Mouse (Mus musculus) frontal cortex, postnatal 10 days (tissue): ENCODE data around the gene Zdhhc25.

ENCODE experiments used
- DNase-seq, 2 experiments: peaks; one replicate each; pipeline ENCODE4 v3.0.0; 2022; ENCODE audit warnings: low spot score in 2 of 2, mixed read lengths in 1 of 2

The Zdhhc25 gene

DNA sequence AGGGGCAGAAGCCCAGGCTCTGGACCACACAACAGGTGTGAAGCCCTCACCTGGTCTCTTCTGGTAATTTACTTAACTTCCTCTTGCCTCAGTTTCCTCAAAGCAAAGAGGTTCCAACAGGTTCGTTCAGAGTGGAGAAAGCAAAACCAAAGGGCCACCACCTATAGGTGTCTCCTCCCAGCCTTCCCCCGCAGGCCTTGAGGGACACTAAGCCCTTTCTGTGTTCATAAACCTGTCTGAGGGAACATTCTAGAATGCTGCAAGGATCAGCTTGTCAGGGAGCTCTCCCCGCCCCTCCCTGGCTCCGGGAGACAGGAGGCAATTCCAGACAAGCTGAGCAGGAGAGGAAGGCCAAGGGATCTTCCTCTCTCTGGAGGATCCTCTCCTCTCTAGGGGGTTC lies at the start of gene Zdhhc25:
Zdhhc25 (plus strand) TSS at position 301 of the 400 bp plus-strand sequence.
- DNase-seq, result no peak

DNA sequence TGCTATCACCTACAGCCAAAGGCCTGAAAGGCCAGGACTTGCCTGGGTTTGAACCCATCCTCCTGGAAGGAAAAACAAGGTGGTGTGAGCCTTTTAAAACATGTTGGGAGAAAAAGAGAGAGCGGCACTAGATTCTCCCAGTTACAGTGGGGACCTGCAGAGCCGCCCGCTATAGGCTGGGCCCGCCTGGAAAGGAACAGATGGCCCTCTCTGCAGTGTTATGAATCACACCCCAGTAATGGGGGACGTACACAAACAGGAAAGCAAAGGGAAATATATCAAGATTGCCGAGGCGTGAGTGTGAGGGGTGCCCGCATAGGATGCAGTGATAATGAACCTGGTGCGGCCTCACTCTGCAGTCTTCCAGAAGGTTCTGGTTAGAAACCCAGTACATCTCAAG lies 47.2 kb upstream of the Zdhhc25 start:
- DNase-seq, result no peak

DNA sequence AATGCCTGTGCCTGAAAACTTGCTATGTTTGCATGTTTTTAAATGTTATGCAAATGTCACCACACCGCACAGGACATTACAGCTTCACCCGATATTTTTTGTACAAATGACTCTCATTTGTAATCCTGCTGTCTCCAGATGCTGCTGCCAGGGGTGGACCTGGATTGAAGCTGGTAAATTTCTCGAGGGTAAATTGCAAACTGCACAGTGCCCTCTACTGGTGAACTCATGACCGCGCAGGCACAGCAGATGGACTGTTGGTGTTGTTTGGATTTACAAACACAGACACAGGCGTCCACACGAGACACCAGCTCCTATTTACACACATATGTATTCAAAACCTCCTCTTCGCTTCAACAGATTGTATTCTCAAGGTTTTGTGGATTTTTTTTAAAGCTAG lies 44.6 kb upstream of the Zdhhc25 start:
- DNase-seq, result peak in 1 of 2 experiments; percentile 36

DNA sequence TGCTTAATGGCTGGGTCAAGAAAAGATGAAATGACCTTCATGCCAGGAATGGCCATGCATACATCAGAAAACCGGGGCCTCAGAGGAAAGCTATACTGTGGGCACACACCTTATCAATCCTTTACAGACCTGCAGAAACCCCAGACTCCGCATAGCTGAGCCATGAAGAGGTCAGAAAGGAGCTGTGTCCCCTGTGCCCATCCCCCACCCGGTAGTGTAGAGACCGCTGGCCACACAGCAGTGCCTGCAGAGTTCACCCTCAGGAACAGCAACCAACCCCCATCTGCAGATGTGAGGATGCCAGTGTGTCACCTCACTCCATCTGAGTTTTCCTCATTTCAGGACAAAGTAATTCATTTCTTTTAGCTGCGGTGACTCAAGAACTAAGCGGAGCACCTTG lies 39.5 kb upstream of the Zdhhc25 start:
- no peak for DNase-seq

DNA sequence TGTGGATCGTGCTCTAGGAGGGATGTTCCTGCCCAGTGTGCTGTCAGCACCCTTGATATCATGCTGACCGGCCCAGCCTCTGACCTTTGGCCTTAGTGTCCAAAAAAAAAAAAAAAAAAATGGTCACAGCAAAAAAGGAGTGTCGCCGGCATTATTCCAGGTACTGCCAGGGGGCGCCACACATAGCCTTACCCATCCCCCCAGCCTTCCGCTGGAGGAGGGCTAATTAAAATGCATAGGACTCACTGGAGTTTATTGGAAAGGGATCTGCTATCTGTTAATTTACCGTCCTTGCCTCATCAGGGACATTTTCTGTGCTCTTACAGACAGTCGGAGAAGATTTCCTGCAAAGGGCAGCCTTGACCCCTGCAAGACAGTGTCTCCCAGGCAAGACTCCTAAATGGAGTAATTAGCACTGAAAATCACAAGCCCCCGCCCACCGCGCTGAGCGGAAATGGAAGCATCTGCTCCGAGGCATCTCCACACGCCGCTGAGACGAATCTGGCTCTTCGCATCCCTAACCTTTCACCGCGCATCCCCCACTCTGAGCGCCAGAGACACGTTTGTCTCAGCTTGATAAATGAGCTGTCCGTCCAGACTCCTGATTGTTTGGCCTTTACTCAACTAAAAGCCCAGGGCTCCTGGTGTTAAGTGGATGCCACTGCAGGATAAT lies 38.9 kb upstream of the Zdhhc25 start:
- peak in 1 of 2 experiments; percentile 25 for DNase-seq

DNA sequence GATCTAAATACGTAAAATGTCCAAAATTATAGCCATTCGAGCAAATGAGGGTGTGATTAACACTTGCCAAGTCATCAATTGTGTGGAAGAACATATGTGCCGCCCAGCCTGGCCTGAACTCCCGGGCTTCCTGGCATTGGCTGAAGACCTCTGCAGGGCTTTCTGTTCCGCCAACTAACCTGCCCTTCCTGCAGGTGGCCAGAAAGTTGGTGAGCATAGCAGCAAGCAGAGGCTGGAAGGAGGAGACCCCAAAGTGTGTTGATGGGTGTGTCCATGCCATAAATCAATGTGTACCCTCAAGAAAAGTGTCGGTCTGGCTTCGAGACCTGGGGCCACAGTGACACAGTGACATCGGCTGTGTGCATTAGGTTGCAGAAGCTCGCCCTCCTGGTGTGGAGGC lies 34.8 kb upstream of the Zdhhc25 start:
- no peak for DNase-seq

DNA sequence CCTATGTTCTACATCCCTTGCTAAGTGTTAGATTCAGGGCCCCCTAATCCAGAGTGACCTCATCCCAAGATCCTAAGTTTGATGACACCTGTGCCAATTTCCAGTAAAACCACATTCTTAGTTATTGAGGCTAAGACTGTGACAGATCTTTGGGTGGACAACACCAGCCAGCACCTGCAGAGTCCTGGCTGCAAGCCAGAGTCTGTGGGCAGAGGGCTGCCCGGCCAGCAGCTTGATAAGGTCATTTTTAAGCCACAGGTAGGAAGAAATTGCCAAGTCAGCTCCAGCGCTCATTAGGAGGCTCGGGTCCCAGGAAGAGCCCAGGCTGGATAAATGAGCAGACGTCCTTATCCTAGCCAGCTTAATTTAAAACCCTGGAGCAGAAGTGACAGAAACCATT lies 34.3 kb upstream of the Zdhhc25 start:
- no peak for DNase-seq

DNA sequence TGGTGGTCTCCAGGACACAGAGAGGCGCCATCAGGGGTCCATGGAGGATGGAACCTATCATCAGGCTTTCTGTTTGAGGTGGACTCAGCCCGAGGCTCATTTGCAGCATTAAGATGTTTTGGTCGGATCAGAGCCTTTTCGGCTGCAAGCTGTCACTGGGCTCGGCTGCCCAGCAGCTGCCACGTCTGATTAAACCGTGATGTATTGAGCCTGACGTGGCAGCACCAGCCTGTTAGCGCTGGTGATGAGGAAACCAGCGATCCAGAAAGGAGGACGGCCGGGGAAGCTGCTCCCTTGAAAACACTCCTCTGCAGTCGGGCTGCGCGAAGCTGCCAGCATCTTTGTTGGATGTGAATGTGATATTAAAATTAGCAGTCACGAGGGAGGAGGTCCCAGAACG lies 29.4 kb upstream of the Zdhhc25 start:
- no peak for DNase-seq

DNA sequence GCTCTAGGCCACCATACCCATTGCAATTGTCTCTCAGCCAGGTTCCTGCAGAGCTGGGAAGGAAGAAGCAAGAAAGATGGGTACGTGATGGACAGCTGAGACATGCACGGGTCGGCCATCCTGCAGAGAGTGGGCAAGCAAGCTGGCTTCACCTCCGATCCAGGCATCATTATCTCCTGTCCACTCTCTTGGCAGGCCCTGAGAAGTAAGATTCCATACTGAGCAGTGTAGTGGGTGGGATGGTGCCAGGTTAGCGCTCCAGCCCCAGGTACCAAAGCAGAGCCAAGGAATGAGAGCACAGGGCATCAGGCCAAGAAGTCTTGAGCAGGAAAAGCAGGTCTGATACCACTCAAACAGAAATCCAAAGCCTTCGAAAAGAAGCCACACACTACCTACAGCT lies 20.6 kb upstream of the Zdhhc25 start:
- DNase-seq, result no peak

DNA sequence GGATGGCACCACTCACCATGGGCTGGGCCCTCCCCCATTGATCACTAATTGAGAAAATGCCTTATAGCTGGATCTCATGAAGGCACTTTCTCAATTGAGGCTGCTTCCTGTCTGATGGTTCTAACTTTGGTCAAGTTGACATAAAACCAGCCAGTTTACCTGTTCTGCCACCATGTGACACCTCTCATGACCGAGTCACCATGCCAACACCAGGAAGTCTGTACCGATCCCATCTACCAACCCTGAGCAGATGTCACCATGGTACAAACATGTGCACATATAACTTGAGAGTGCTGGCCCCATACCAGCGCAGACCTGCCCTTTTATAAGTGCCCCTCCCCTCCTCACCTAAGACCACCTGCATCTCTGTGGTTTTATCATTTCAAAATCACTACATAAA lies 2.4 kb downstream of the Zdhhc25 start:
- no peak for DNase-seq

DNA sequence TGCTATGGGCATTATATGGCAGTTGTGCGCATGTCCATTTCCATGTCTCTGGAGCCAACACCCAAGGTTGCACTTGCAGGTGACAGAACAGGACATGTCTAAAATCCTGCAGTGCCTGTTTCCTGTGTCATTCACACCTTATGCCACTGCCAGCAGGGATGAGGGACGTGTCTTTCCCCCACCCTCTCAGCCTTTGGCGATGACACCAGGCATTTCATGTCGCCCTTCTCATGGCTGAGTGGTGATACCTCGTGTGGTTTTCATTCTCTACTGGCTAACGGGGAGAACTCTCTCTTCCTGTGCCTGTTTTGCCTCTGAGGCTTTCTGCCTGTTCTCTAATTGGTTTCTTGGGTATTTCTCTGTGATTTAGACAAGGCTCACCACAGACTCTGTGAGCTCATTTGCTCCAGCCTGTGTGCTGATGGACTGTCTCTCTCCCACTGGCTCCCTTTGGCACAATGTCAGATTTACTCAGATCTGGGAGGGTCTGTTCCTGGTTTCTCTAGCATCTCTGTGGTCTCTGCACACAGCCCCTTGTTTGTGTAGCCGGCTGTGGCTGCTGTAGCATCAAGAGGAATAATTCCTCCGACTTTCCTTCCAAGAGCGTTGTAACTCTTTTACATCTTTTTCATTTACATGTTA lies 3.1 kb downstream of the Zdhhc25 start:
- no peak for DNase-seq

DNA sequence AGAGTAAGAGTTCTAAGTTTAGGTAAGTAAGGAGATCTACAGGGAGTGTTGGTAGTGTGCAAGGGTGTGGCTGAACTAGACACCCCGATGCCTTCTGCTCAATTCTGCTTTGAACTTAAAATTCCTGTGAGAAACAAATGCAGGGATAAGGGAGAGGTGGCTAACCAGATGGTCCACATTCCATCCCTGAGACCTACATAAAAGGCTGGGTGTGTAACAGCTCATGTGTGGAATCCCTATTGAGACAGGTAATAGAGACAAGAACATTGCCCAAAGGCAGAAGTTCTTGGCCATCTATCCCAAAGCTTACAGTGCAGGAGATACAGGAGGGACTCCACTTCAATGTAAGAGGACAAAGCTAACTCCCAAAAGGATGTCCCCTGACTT lies 3.6 kb downstream of the Zdhhc25 start:
- DNase-seq, result no peak

DNA sequence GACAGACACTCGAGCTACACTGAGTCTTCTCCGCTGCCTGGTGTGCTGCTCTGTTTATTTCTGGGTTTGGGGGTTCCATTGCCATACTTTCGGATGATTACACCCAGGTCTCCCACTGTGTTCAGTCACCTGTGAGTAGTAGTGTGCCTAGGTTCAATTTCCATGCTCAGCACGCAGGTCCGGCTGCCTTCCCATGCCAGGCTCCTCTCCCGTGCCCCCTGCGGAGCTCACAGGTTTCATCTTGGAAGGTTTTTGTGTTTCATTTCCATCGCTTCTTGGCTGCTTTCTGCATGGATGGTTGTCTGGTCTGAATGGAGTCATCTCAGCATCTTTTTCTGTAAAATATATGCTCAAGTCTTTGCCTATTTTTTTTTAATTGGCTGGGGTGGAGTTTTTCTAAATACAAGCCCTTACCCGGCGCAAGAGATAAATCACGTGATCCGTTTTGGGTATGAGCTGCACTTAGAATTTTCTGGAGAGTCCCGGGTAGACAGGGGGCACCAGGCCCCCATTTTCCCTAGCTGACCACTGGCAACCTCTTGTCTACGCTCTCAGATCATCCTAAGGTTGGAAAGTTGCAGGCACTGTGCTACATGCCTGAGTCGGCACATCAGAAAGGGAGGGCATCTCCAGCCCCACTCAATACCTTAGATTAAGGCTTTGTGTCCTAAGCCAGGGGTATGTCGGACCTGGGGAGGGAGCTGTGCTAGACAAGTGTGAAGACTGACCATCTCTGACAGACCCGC lies 4.7 kb downstream of the Zdhhc25 start:
- no peak for DNase-seq

DNA sequence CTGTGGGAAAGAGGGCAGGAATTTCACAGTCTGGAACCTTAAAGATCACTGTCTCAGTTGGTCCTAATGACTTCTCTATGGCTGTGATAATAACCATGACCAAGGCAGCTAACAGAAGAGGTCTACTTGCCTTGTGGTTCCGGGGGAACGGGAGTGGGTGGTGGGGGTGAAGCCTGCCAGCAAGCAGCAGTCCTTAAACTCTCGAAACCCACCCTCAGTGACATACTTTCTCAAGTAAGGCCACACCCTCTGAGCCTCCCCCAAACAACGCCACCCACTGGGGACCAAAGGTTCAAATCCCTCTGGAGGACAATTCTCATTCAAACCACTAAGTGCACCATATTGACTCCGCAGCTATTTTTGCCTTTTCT lies 5.3 kb downstream of the Zdhhc25 start:
- DNase-seq, result no peak

DNA sequence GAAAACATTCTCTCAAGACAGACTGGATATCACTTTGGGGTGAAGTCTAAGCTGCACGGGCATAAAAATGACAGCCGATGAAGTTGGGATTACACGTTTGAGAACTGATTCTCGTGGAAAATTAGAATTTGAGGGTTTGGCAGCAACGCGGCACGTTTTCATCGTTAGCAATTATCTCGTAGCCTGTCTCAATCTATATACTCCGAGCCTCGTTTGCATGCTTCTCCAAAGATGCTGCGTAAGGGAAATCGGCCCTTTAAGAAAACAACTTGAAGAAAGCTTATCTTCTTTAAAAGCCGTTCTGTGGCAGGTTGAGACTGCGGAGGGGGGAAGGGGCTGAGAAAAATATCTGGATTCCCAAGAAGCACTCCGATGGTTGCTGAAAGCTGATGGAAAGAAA lies 17.0 kb downstream of the Zdhhc25 start:
- DNase-seq, result no peak

DNA sequence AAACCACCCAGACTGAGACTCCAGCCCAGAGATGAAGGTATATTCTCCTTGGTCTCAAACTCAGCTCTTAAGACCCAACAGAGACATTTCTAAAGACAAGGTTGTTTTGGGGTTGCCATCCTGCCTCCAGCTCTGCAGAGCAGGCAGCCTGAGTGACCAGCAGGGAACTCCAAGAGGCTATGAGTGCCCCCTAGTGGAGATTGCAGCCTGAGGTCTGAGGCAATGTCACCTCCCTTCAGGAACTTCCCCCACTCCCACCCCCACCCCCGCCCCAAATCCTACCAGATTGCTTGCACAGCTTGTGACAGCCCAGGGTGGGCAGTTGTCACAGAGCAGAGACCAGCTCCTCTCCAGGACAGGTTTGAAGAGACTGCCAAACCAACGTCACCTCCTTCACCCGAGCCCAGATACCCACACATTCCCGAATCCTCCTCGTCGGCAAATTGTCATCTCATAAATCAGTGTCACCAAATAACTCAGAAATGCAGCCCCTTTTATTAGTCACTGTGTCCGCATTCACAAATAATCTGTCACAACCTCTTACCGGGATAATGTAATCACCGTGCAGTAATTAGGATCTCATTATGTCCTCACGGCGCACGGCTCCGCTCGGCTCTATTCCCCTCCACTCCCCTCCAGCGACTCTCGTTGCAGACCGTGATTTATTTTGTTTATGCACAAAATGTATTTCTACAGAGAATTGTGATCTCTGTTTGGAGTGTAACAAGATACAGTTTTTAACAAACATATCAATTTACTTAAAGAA lies 18.1 kb downstream of the Zdhhc25 start:
- DNase-seq, result peak in 1 of 2 experiments; percentile 24

DNA sequence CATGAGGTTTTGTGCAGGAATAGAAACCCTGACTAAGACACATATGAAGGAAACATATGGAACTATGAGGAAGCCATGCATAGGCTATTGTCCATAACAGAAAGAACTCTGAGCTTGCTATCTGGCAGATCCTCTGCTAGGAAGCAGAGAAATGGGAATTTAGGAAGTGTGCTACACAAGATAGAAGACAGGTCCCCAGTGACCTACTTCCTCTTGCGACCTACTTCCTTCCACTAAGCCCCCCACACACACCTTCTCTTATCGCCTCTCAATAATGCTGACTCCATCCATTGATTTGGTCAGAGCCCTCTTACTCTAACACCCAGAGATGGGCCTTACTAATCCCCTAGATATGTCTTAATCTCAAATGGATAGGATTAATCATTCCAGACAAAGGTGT lies 19.9 kb downstream of the Zdhhc25 start:
- DNase-seq, result no peak

DNA sequence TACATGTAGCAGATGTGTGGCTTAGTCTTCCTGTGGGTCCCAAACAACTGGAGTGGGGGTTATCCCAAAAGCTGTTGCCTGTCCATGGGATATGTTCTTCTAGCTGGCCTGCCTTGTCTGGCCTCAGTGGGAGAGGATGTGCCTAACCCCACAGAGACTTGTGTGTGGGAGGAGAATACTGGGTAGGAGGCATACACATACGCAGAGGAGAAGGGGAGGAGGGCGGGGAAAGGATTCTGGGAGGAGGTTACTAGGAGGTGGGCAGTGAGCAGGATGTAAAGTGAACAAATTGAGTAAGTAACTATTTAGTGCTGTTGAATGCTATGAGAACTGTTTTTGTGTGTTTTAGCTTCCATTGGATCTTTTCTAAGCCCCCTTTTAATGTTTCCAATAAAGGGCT lies 23.8 kb downstream of the Zdhhc25 start:
- DNase-seq, result no peak

DNA sequence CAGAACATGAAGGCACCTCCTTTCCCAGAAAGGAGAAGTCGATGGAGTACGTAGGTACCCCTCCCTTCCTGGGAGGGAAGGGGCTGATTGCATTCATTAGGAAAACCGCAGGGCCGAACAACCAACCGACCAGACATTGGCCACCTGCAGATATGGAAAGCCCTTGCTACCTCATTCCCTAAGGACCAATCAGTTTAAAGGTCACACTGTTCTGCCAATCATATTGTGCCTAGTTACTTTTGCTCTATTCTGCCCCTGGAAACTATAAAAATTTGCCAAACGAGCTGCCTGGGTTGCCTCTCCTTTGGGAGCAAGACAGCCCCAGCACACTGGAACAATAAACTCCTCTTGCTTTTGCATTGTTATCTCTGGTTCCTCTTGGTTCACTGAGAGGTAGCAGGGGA lies 24.8 kb downstream of the Zdhhc25 start:
- DNase-seq, result no peak

DNA sequence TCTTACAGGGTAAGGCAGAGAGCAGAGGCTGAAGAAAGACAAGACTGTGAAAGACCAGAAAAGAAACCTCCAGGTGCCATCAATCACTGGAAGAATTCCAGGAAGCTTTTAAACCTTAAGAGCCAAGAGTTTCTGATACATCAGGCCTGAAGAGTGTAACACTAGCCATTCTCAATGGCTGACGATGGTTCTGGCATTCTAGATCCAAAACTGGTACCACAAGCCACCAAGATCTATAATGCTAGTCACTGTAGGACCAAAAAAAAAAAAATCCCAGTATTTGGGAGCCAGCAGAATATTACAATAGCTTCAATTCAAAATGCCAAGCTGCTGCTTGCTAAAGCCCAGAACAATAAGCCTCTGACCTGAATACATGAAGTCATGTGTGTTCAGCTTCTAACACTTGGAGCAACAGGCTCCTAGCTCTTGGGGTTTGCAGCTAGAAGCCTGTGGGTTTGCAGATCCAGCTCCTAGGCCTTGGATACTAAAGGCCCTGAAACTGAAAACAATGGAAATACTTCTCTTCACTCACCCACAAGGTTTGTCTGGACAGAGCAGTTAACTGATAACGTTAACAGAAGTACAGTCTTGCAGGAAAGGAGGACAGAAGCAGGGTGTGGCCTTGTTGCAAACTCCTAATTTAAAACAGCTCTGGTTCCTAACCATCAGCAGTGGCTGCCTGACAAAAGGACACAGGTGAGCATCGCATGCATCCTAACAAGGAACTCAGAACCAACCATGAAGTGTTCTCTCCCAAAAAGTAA lies 25.4 kb downstream of the Zdhhc25 start:
- DNase-seq, result no peak

DNA sequence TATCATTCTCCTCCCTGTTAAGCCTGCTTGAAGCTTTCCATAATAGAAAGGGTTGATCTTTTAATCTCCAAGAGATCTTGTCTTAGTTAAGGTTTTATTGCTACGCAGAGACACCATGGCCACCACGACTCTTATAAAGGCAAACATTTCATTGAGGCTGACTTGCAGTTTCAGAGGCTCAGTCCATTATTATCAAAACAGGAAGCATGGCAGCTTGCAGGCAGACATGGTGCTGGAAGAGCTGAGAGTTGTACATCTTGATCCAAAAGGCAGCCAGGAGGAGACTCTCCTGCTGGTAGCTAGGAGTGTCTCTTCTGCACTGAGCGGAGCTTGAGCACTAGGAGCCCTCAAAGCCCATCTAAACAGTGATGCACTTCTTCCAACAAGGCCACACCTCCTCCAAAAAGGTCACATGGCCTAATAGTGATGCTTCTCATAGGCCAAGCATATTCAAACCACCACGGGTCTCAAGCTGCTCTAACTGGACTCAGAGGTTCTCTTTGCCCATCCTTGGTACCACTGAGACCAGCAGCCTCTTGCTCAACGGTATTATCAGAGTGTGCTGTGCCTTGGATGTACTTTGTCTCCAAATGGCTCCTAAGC lies 26.9 kb downstream of the Zdhhc25 start:
- DNase-seq, result no peak
